Mouse (Mus musculus): ENCODE measurements around the gene Mansc1. TPM values are rescaled to one million over a fixed set of nuclear protein-coding genes. Genes with fewer than 3 reads are reported as not detected.
A peak's percentile ranks its signal among the peaks of the same experiment; 100 is the strongest.

Mansc1 gene
- polyA plus RNA-seq, 1 experiment from 2014 or later: 13.5 TPM

DNA sequence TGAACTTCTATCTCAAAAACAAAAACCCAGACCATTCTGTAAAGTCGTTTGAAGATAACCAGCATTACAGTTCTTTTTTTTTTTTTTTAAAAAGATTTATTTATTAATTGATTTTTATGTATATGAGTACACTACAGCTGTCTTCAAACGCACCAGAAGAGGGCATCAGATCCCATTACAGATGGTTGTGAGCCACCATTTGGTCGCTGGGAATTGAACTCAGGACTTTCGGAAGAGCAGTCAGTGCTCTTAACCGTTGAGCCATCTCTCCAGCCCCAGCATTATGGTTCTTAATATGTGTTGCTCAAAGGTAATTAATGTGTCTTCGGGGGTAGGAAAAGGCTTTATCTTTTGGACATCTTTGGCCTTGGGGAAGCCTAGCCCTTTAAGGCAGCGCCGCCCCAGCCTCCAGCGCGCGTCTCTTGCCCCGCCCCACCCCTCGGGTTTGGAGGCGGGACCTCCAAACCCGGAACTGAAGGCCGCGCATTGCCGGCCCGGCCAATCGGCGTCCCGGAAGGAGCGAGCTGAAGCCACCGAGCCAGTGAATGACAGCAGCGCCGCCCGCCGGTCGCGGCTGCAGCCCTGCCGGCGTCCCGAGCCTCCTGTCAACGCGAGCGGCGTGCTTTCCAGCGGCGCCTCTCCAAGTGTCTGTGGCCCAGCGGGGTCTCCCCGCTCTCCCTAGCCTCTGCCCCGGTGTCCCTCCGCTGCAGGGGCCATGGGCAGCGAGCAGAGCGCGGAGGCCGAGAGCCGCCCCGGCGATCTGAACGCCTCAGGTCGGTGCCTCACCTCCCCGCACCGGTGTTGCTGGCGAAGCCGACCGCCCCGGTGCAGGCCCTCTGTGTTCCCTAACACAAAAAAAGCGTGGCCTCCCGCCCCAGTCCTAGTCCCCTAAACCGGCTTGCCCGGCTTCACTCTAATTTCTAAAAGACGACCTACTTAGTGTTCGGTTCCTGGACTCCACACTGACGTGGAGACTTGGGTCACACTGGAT is 8.5 kb upstream of the Mansc1 start:
- peak overlapping the region; percentile 86 for H3K4me2 ChIP-seq (ENCODE audit: low read length)
- H3K27me3 ChIP-seq (ENCODE audit: insufficient read depth, low read length): no peaks in the 10 kb centered on the region

DNA sequence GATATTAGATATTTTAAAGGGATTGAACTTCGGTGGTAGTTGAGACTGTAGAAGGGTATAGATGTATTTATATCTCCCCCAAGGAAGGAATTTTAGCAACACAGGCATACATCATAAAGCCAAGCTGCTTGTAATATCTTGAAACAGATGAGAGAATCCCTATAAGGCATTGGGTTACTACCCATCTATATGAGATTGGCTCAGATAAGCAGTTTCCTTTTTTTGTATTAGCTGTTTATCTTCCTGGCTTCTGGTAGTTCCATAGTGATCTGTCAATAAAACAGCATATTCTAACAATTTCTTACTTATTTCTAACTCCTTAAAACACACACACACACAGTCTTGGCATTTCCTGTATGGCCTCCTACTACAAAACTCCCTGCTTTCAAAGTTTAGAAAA is 7.6 kb upstream of the Mansc1 start:
- no peak for TF ChIP-seq CTCF (IDR thresholded peaks at IDR 0.05; ENCODE audit: low read depth)
- no peak overlapping the region for H3K27ac ChIP-seq

More for the DNA sequence above, 8.5 kb upstream of the Mansc1 start:
- Histone ChIP-seq H3K9me3 (replicated peaks; ENCODE audit: low read length) (no peaks in the 10 kb centered on the region), H3K4me1 (replicated peaks; ENCODE audit: insufficient read depth, low read length) (no peaks in the 10 kb centered on the region), H3K4me3 (replicated peaks; ENCODE audit: low read depth, low read length) (peak overlapping the region; percentile 69), H3K27ac (peak overlapping the region; percentile 65; the same call in 1 of the 2 replicates), H3K9ac (ENCODE audit: low read depth, low read length) (peak overlapping the region; percentile 78), H3K36me3 (ENCODE audit: insufficient read depth, low read length) (no peaks in the 10 kb centered on the region)
- peak; percentile 75 for TF ChIP-seq CTCF (IDR thresholded peaks at IDR 0.05; ENCODE audit: low read depth)
- DNase-seq (ENCODE audit: low spot score): peak; percentile 96
- ATAC-seq (replicated peaks; ENCODE audit: low FRiP score, low read depth): peak; percentile 99
- 2% methylated on average over 60 of the region's 65 CpGs for WGBS

DNA sequence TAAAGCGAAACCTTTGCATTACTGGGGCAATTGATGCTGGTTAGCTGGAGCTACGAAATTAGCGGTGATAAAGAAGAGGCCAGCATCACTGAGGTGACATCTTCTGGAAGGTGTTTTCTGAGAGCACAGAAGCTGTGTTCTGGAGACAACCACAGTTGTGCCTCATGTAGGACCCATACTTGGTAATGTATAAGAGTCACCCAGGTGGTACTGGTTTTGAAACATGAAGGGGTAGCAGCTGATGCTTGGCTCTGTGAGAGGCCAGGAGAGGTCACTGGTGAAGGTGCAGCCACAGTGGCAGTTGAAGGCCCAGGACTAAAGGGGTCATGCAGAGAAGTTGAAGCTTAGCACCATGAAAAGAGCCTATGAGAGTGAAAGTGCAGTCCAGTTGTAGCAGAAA is 6.9 kb upstream of the Mansc1 start, which contains the start of gene Borcs5:
Borcs5 (plus strand) TSS at position 301 of the 400 bp plus-strand sequence.
- no peak for DNase-seq (ENCODE audit: low spot score)
- H3K27me3 ChIP-seq (ENCODE audit: insufficient read depth, low read length): no peaks in the 10 kb centered on the region
- no peak within 1 kb of the TSS for H3K4me2 ChIP-seq (ENCODE audit: low read length)
- H3K4me1 ChIP-seq (replicated peaks; ENCODE audit: insufficient read depth, low read length): no peaks in the 10 kb centered on the region
- H3K9me3 ChIP-seq (replicated peaks; ENCODE audit: low read length): no peaks in the 10 kb centered on the region
- no peak within 1 kb of the TSS for H3K9ac ChIP-seq (ENCODE audit: low read depth, low read length)
- H3K27ac ChIP-seq: no peak within 1 kb of the TSS
- no peak for ATAC-seq (replicated peaks; ENCODE audit: low FRiP score, low read depth)
- WGBS: 89% methylated on average over 3 of the region's 3 CpGs
- H3K4me3 ChIP-seq (replicated peaks; ENCODE audit: low read depth, low read length): no peak within 1 kb of the TSS
- no peaks in the 10 kb centered on the region for H3K36me3 ChIP-seq (ENCODE audit: insufficient read depth, low read length)
- no peak for TF ChIP-seq CTCF (IDR thresholded peaks at IDR 0.05; ENCODE audit: low read depth)

More for the DNA sequence above, 7.6 kb upstream of the Mansc1 start:
- Histone ChIP-seq H3K4me3 (replicated peaks; ENCODE audit: low read depth, low read length) (no peak overlapping the region), H3K9me3 (replicated peaks; ENCODE audit: low read length) (no peaks in the 10 kb centered on the region), H3K9ac (ENCODE audit: low read depth, low read length) (no peak overlapping the region), H3K4me1 (replicated peaks; ENCODE audit: insufficient read depth, low read length) (no peaks in the 10 kb centered on the region), H3K36me3 (ENCODE audit: insufficient read depth, low read length) (no peaks in the 10 kb centered on the region), H3K27me3 (ENCODE audit: insufficient read depth, low read length) (no peaks in the 10 kb centered on the region), H3K4me2 (ENCODE audit: low read length) (no peak overlapping the region)
- DNase-seq (ENCODE audit: low spot score): no peak
- ATAC-seq (replicated peaks; ENCODE audit: low FRiP score, low read depth): no peak
- WGBS: 88% methylated on average over 1 of the region's 1 CpGs

DNA sequence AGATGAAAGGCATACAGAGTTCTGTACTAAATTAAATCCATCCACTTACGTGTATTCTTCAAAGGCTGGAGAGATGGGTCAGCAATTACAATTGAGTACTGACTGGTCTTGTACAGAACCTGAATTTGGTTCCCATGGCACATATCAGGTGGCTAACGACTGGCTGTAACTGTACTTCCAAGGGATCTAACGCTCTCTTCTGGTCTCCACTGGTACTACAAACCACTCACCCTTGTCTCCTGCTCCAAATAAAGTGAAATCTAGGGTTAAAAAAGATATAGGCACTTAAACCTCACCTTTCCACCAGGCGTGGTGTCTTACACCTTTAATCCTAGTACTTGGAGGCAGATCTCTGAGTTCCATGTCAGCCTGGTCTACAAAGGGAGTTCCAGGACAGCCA is 4.2 kb upstream of the Mansc1 start:
- Histone ChIP-seq H3K36me3 (ENCODE audit: insufficient read depth, low read length) (no peaks in the 10 kb centered on the region), H3K4me3 (replicated peaks; ENCODE audit: low read depth, low read length) (no peak overlapping the region), H3K4me1 (replicated peaks; ENCODE audit: insufficient read depth, low read length) (no peaks in the 10 kb centered on the region; the same call in 1 of the 2 replicates), H3K27ac (no peak overlapping the region), H3K4me2 (ENCODE audit: low read length) (no peak overlapping the region), H3K9me3 (replicated peaks; ENCODE audit: low read length) (no peaks in the 10 kb centered on the region), H3K9ac (ENCODE audit: low read depth, low read length) (no peak overlapping the region), H3K27me3 (ENCODE audit: insufficient read depth, low read length) (no peaks in the 10 kb centered on the region)
- 61% methylated on average over 4 of the region's 4 CpGs for WGBS
- ATAC-seq (replicated peaks; ENCODE audit: low FRiP score, low read depth) (no peak), DNase-seq (ENCODE audit: low spot score) (no peak)
- TF ChIP-seq CTCF (IDR thresholded peaks at IDR 0.05; ENCODE audit: low read depth): 0 out of 2 replicates have a peak, but pooled peaks have one; percentile 11

DNA sequence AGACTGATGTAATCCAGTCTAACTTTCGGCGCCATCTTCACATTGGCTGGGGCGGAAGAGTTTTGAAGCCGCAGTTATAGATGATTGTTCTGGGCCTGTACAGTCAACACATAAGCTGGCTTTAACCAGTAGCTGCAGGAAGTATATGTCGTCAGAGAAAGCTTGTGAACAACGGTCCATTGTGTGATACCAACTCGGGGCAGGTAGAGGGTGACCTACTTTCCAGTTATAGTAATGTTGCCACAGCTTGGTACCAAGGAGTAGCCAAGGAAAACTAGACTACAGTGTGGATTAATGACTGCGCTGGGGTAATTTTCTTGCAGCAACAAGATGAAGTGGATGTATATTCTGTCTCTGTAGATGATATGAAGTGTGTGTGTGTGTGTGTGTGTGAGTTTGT is 1.3 kb upstream of the Mansc1 start:
- 81% methylated on average over 8 of the region's 8 CpGs for WGBS
- no peak overlapping the region for H3K9ac ChIP-seq (ENCODE audit: low read depth, low read length)
- H3K4me2 ChIP-seq (ENCODE audit: low read length): no peak overlapping the region
- H3K4me3 ChIP-seq (replicated peaks; ENCODE audit: low read depth, low read length): no peak overlapping the region
- H3K27me3 ChIP-seq (ENCODE audit: insufficient read depth, low read length): no peaks in the 10 kb centered on the region
- no peaks in the 10 kb centered on the region for H3K36me3 ChIP-seq (ENCODE audit: insufficient read depth, low read length)
- no peak overlapping the region for H3K27ac ChIP-seq
- H3K9me3 ChIP-seq (replicated peaks; ENCODE audit: low read length): no peaks in the 10 kb centered on the region
- no peak for TF ChIP-seq CTCF (IDR thresholded peaks at IDR 0.05; ENCODE audit: low read depth)
- ATAC-seq (replicated peaks; ENCODE audit: low FRiP score, low read depth) (peak; percentile 34; the same call in 1 of the 2 replicates), DNase-seq (ENCODE audit: low spot score) (no peak)
- no peaks in the 10 kb centered on the region; the same call in 1 of the 2 replicates for H3K4me1 ChIP-seq (replicated peaks; ENCODE audit: insufficient read depth, low read length)

DNA sequence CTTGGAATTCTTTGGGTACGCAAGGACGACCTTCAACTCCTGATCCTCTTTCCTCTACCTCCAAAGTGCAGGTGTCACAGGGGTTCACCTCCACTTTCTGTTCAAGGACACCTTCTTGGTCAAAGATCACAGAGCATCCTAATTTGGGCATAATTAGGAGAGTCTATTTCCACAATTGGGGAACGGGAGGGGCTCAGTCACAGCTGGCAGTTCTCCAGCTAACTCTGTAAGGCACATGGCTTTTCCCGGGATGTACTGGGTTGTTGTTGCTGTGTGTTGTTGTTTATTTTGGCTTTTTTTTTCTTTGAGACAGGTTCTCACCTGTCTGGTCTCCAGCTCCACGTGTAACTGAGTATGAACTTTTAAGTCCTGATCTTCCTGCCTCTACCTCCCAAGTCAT is 468 bp upstream of the Mansc1 start:
- WGBS: 33% methylated on average over 5 of the region's 5 CpGs
- no peak for TF ChIP-seq CTCF (IDR thresholded peaks at IDR 0.05; ENCODE audit: low read depth)
- ATAC-seq (replicated peaks; ENCODE audit: low FRiP score, low read depth): no peak
- H3K9me3 ChIP-seq (replicated peaks; ENCODE audit: low read length): no peaks in the 10 kb centered on the region
- DNase-seq (ENCODE audit: low spot score): no peak
- H3K9ac ChIP-seq (ENCODE audit: low read depth, low read length): peak overlapping the region; percentile 80
- no peaks in the 10 kb centered on the region; the same call in 1 of the 2 replicates for H3K4me1 ChIP-seq (replicated peaks; ENCODE audit: insufficient read depth, low read length)
- H3K4me3 ChIP-seq (replicated peaks; ENCODE audit: low read depth, low read length): peak overlapping the region; percentile 58
- H3K36me3 ChIP-seq (ENCODE audit: insufficient read depth, low read length): no peaks in the 10 kb centered on the region
- peak overlapping the region; percentile 99 for H3K4me2 ChIP-seq (ENCODE audit: low read length)
- H3K27me3 ChIP-seq (ENCODE audit: insufficient read depth, low read length): no peaks in the 10 kb centered on the region
- peak overlapping the region; percentile 81; the same call in 1 of the 2 replicates for H3K27ac ChIP-seq

All from kidney, postnatal 0 days (tissue).